Mouse (Mus musculus) heart, postnatal 0 days (tissue): ENCODE measurements around the gene Col8a2.

Experiments
- CTCF ChIP-seq: IDR thresholded peaks from 2 replicates; pipeline ENCODE4 v1.5.1; 2016; ENCODE audit warnings: antibody characterized with exemption, control low read depth, low read depth
- EP300 ChIP-seq: IDR thresholded peaks from 2 replicates; pipeline ENCODE4 v1.6.1; 2016; ENCODE audit warnings: antibody characterized with exemption, low read depth

- TF ChIP-seq CTCF (no peak), EP300 (no peak)
Measured at GRCm38 (mm10) chr4:126295152-126295551, 8.6 kb downstream of the Col8a2 start.
